Mouse (Mus musculus) heart, adult 2 months (tissue): ENCODE measurements around the gene Rpia. TPM values are rescaled to one million over a fixed set of nuclear protein-coding genes. Genes with fewer than 3 reads are reported as not detected.

Source experiments
- DNase-seq, 2 experiments: peaks; one replicate each; pipeline ENCODE4 v3.0.0; 2021
- H3K27ac ChIP-seq: fragments of 200-600 bp; 2 replicates; pipeline ENCODE4 v1.8.1; 2022
- H3K27me3 ChIP-seq: fragments of 200-500 bp; 2 replicates; pipeline ENCODE4 v1.6.1; 2012; ENCODE audit warnings: mild to moderate bottlenecking, low read length, inconsistent platforms, mixed read lengths; ENCODE audit not compliant: control insufficient read depth, insufficient read depth
- H3K36me3 ChIP-seq: fragments of 200-500 bp; 2 replicates; pipeline ENCODE4 v1.6.1; 2012; ENCODE audit warnings: low read length, inconsistent platforms; ENCODE audit not compliant: control insufficient read depth, insufficient read depth
- H3K4me1 ChIP-seq: fragments of 200-500 bp; 2 replicates; pipeline ENCODE4 v1.6.1; 2011; ENCODE audit warnings: low read length; ENCODE audit not compliant: control insufficient read depth, insufficient read depth
- H3K4me3 ChIP-seq: fragments of 200-600 bp; 2 replicates; pipeline ENCODE4 v1.8.1; 2022
- H3K79me2 ChIP-seq: fragments of 200-500 bp; replicated peaks from 2 replicates; pipeline ENCODE4 v1.6.1; 2012; ENCODE audit warnings: mild to moderate bottlenecking, inconsistent platforms, low read length, moderate library complexity, mixed read lengths; ENCODE audit not compliant: control insufficient read depth, insufficient read depth
- H3K9ac ChIP-seq: fragments of 200-500 bp; 2 replicates; pipeline ENCODE4 v1.6.1; 2012; ENCODE audit warnings: low read depth, mild to moderate bottlenecking, control low read depth, inconsistent platforms, low read length, mixed read lengths
- CTCF ChIP-seq: fragments of 200-600 bp; IDR thresholded peaks from 2 replicates; pipeline ENCODE4 v1.8.1; 2022; ENCODE audit warnings: antibody characterized with exemption, mild to moderate bottlenecking, moderate library complexity
- EP300 ChIP-seq: fragments of 200-500 bp; IDR thresholded peaks from 2 replicates; pipeline ENCODE4 v1.6.1; 2011; ENCODE audit warnings: low read depth, low read length, control low read depth; ENCODE audit not compliant: insufficient read depth
- POLR2A ChIP-seq: fragments of 200-500 bp; IDR thresholded peaks from 2 replicates; pipeline ENCODE4 v1.6.1; 2011; ENCODE audit warnings: mild to moderate bottlenecking, low read depth, low read length, control low read depth; ENCODE audit not compliant: insufficient read depth
- WGBS: fragments of 180-500 bp; shearing (Covaris S2); methylation state at CpG from one replicate; pipeline ENCODE4 v1.1.7; 2018; 5-methylcytosine and 5-hydroxymethylcytosine counted together
- intact Hi-C: fragments of 180-260 bp; cut with DNase I; formaldehyde crosslinking; loops from one replicate; pipeline ENCODE4 v1.15.1; 2025
- polyA plus RNA-seq: library from polyadenylated mRNA; depleted of rRNA; stranded (reverse); fragments of >200 nt; gene quantifications from 2 replicates; pipeline ENCODE4 v1.2.3, GENCODE M21; 2012
- total RNA-seq, 2 experiments: library from RNA; stranded (reverse); gene quantifications; 2 replicates each; pipeline ENCODE4 v1.2.3; 2021

Gene Rpia
- total and polyA plus RNA-seq, 3 experiments = 6.6 to 15.2 (median 12.9) TPM

DNA sequence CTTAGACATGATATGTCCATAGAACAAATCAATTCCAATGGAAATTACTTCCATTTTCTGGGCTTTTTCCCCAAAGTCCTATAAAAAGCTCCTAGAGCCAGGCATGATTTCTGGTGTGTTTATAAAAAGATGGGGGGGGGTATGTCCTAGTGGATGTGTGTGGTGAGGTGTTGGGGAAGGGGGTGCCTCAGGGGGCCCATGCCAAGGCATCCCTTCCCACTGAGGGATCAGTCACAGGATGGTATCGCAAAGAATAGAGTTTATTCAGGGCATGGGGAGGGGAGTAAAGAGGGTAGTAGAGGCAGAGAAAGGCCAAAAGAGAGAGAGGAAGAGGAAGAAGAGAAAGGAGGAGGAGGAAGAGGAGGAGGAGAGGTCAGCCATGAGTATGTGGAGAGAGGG, 14.5 kb upstream of the Rpia start:
- no peak overlapping the region for H3K4me3 ChIP-seq
- WGBS = 36% methylated on average over 1 of the region's 1 CpGs
- TF ChIP-seq CTCF = no peak
- no peak for TF ChIP-seq POLR2A
- no peak for TF ChIP-seq EP300
- intact Hi-C loops = loop anchor here (5.0 kb wide), 1 partner anchor 321 kb away; no protein-coding TSS in a partner anchor
- no peaks in the 10 kb centered on the region for H3K27me3 ChIP-seq
- no peaks in the 10 kb centered on the region for H3K79me2 ChIP-seq
- no peak overlapping the region for H3K9ac ChIP-seq
- no peak overlapping the region for H3K27ac ChIP-seq
- H3K36me3 ChIP-seq = no peaks in the 10 kb centered on the region
- peaks cover 4% of the 10 kb centered on the region for H3K4me1 ChIP-seq
- DNase-seq = no peak

DNA sequence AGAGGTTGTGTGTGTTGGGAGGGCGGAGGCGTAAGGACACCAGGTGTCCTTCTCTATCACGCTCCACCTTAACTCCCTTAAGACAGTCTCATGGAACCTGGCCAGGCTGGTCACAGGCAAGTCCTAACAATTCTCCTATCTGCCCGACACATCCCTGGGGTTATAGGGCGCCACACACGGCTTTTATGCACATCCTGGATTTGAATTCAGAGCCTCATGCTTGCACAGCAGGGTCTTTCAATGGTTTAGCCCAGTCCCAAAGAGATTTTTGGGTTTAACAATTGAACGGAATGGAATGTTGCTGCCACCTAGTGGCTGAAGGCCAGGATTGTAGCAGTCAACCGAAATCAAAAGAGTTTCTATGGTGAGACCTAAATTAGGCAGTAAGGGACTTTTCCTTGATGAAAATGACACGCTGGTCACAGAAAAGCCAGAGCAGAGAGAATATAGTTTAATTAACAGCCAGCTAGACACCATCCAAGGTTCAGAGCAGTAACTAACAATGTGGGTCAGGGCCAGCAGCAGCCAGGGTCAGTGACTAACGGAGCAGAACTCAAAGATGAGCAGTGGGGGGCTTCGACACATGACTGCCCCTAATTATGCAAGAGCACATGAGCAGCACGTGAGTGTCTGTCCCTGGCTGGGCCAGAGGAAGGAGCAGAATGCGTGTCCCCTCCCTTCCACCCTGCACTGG, 13.9 kb upstream of the Rpia start:
- Histone ChIP-seq H3K36me3 (no peaks in the 10 kb centered on the region), H3K9ac (no peak overlapping the region), H3K4me3 (peak overlapping the region; percentile 42), H3K79me2 (no peaks in the 10 kb centered on the region), H3K4me1 (peaks cover 4% of the 10 kb centered on the region), H3K27ac (no peak overlapping the region), H3K27me3 (no peaks in the 10 kb centered on the region)
- intact Hi-C loops = loop anchor here (5.0 kb wide), 1 partner anchor 321 kb away; no protein-coding TSS in a partner anchor
- DNase-seq = peak; percentile 63 to 74
- TF ChIP-seq CTCF (peak; percentile 89), POLR2A (no peak), EP300 (no peak)
- 16% methylated on average over 13 of the region's 13 CpGs for WGBS

DNA sequence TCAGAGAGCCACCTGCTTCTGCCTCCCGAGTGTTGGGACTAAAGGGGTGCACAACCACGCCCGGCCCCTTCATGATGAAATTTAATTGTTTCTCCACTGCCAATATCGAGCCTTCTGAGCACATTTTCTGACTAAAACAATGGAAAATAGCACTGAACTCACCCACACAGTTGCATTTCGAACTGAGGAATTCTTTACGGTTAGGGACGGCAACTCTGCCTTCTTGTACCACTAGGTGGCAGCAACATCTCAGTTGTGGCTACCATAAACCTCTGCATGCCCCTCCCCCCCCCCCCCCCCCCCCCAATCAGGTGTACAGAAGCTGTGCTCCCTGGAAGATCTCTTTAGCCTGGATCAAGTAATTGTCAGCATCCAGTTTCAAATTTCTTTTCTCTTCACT, 13.2 kb upstream of the Rpia start:
- peak overlapping the region; percentile 42 for H3K4me3 ChIP-seq
- DNase-seq = peak; percentile 64 to 69
- H3K36me3 ChIP-seq = no peaks in the 10 kb centered on the region
- peak overlapping the region; percentile 26; the same call in 1 of the 2 replicates for H3K9ac ChIP-seq
- intact Hi-C loops = loop anchor here (5.0 kb wide), 1 partner anchor 322 kb away; no protein-coding TSS in a partner anchor
- H3K79me2 ChIP-seq = no peaks in the 10 kb centered on the region
- peaks cover 4% of the 10 kb centered on the region for H3K4me1 ChIP-seq
- no peaks in the 10 kb centered on the region for H3K27me3 ChIP-seq
- no peak overlapping the region for H3K27ac ChIP-seq
- TF ChIP-seq POLR2A (no peak), CTCF (peak; percentile 62)
- 11% methylated on average over 7 of the region's 7 CpGs for WGBS

DNA sequence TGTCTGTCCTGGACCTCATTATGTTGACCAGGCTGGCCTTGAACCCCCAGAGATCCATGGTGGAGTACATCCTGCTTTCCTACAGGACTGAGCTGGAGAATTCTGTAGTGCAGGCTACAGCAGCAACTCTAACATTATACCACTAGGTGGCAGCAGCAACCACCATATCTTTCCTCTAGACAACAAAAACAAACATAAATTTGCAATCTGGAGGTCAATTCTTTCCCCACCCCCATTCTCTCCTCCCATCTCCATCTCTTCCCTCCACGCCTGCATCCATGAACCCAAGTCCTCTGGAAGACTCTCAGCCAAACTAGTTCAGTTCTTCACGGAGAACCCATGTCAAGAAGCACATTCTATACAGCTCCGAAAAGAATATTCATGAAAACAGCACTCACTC, 12.6 kb upstream of the Rpia start:
- DNase-seq = peak in 1 of 2 experiments; percentile 12
- peaks cover 4% of the 10 kb centered on the region for H3K4me1 ChIP-seq
- TF ChIP-seq EP300 (no peak), POLR2A (no peak), CTCF (peak; percentile 81)
- no peaks in the 10 kb centered on the region for H3K36me3 ChIP-seq
- peak overlapping the region; percentile 30 for H3K4me3 ChIP-seq
- H3K27me3 ChIP-seq = no peaks in the 10 kb centered on the region
- intact Hi-C loops = loop anchor here (5.0 kb wide), 2 partner anchors 118 to 323 kb away; no protein-coding TSS in a partner anchor
- H3K27ac ChIP-seq = no peak overlapping the region
- no peak overlapping the region for H3K9ac ChIP-seq
- WGBS = 23% methylated on average over 3 of the region's 3 CpGs
- H3K79me2 ChIP-seq = no peaks in the 10 kb centered on the region

DNA sequence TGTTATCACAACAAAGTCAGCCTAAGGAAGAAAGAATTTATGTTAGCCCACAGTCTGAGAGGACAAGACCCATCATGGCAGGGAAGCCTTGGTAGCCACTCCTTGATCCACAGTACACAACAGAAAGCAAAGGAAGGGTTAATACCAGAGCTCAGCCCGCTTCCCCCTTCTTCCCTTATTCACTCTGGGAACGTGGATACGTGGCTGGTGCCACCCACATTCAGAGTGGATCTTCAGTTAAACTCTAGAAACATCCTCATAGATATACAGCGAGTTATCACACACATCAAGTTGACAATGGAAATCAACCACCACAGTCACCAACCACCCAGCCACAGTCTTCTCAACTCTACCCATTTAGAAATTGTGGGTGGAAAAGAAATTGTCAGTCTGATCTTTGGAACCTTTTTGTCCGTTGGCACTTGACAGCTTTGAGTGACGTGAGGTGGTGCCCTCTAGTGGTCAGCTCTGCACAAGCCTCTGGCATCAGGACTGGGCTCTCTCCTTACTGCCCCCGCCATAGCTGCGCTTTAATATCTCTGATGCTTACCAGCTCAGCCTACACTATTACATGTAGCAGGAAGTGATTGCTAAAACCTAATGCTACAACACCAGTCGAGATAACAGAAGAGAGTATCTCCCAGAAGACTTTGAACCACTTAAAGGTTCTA, 5.7 kb upstream of the Rpia start:
- 22% methylated on average over 9 of the region's 9 CpGs for WGBS
- no peak overlapping the region for H3K27ac ChIP-seq
- intact Hi-C loops = no loop called here

DNA sequence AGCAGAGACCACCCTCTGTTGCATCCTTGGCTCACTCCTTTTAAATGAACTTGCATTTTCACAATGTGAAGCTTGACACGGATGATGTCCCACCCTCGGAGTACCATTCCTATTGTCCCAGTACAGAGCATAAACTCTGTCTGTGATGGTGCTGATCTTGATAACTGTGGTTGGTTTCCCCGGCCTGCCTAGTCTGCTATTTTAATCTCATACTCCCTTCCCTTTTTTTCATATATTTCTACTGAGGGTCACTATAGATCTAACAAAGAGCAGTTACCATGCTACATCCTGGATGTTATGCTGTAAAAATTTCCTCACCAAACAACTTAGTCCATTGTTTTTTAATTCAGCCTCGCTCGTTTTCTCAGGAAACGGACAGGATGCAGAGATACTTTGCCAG, 4.9 kb upstream of the Rpia start:
- Histone ChIP-seq H3K4me1 (peaks cover 4% of the 10 kb centered on the region), H3K9ac (no peak overlapping the region), H3K79me2 (no peaks in the 10 kb centered on the region), H3K27me3 (no peaks in the 10 kb centered on the region), H3K27ac (no peak overlapping the region; the same call in 1 of the 2 replicates), H3K4me3 (no peak overlapping the region), H3K36me3 (no peaks in the 10 kb centered on the region)
- WGBS = 35% methylated on average over 6 of the region's 6 CpGs
- no peak for TF ChIP-seq EP300
- no peak for TF ChIP-seq POLR2A
- TF ChIP-seq CTCF = no peak
- intact Hi-C loops = no loop called here
- DNase-seq = no peak

More for the DNA sequence above, 5.7 kb upstream of the Rpia start:
- Histone ChIP-seq H3K79me2 (no peaks in the 10 kb centered on the region), H3K4me3 (no peak overlapping the region), H3K27me3 (no peaks in the 10 kb centered on the region), H3K4me1 (peaks cover 3% of the 10 kb centered on the region), H3K36me3 (no peaks in the 10 kb centered on the region), H3K9ac (no peak overlapping the region)
- DNase-seq = peak; percentile 62 to 68
- TF ChIP-seq CTCF (peak; percentile 95; the same call in 1 of the 2 replicates), EP300 (0 out of 2 replicates have a peak, but pooled peaks have one; percentile 32), POLR2A (no peak)
